Mouse (Mus musculus) small intestine, adult 2 months (tissue): ENCODE results near the gene Kctd20.

Source experiments
- CTCF ChIP-seq: fragments of 200-500 bp; IDR thresholded peaks from 2 replicates; pipeline ENCODE4 v1.5.1; 2012; ENCODE audit warnings: low read depth, mild to moderate bottlenecking, control low read depth, inconsistent platforms, low read length, moderate library complexity, mixed read lengths; ENCODE audit not compliant: insufficient replicate concordance, insufficient read length; ENCODE audit errors: extremely low read depth
- POLR2A ChIP-seq: fragments of 200-500 bp; IDR thresholded peaks from 2 replicates; pipeline ENCODE4 v1.6.1; 2012; ENCODE audit warnings: low read depth, mild to moderate bottlenecking, control low read depth, inconsistent platforms, low read length, moderate library complexity

DNA sequence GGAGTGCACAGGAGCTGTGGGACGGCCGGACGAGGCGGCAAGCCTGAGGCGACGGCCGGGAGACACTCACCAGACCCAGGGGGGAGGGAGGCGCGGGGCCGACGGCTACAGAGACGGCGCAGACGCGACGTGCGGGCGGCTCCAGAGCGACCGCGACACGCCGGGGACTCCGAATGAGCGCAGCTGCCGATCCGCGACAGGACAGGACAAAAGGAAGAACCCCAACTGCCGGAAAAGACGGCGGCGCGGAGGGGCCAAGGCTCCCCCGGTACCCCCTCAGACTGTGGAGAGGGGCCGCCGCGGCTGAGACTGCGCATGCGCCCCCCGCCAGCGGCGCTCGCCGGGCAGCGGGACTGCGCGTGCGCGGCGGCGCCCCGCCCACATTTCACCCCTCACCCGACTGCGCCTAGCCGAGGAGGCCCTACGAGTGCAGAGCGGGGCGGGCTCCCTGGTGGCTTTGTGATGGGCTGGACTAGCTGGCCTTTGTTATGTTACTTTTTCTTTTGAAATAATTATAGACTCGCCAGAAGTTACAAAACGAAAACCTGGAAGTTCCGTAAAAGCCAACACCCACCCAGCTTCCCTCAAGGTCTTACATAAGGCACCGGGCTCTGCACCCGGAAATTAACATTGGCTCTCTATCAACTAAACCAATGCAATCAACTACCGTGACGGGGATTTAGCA, 56.0 kb downstream of the Kctd20 start, which contains the start of gene Stk38:
- TF ChIP-seq POLR2A (peak; percentile 84; the same call in 1 of the 2 replicates), CTCF (no peak)
